Mouse (Mus musculus): ENCODE data around the gene Wwox.

The Wwox gene

DNA sequence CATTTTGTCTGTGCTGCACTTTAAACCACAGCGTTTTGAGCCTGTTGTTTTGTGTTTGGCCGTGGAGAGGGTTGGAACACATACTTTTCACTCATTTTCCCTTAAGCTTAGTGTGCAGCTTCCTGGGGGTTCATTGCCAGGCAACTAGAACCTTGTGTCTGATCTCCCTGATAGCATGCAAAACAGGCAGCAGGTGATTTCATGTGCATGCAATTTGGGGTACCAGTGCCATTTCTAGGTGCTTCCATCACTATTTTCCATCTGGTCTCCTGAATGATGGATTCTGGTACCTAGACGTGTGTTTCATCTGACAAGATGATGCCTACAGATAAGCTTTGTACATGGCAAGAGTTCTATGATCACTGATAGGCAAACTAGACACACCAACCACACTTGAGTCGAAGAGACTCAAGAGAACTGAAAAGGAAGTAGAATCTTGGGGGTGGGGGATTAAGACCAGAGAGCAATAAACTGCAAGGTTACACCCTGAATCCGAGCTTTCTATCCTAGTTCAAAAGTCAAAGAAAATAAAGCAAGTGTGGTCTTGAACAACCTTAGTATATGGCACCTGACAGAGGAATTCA, 951.6 kb downstream of the Wwox start:
- DNase-seq = no peak

DNA sequence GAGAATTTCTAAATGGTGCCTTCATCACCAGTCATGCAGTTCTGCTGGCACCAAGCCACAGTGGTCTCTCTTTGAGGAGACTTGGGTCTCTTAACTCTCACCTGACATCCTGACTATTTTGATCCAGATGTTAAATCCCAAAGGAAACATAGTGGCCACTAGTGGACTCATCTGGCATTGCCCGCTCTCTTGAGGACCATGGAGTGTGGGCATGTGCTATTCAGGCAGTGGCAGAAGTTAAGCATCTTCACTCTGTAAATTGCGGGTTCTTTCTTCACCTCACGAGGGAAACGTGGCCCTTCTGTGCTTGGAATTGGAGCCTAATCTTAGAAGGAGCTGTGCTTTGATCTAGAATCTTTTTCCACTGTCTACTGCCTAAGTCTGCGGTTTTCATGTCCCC, 956.4 kb downstream of the Wwox start:
- DNase-seq = peak; percentile 16

DNA sequence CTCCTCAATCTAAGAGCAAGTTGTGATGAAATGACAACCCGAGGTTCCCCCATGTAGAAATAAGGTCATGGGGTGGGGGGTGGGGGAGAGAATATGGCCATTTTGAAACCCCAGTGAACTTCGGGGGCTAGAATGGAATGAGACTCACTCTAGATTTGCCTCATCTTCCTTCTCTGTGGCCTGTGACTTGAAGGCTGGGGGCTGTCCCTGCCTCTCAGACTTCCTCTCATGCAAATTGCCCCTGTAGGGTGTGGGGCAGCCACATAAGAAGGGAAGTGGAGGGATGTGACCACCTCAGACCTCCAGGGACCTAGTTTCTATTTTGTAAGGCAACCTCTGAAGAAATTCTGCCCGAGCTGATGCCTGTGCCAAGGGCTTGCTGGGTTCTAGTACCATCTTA, 958.5 kb downstream of the Wwox start:
- DNase-seq = no peak

DNA sequence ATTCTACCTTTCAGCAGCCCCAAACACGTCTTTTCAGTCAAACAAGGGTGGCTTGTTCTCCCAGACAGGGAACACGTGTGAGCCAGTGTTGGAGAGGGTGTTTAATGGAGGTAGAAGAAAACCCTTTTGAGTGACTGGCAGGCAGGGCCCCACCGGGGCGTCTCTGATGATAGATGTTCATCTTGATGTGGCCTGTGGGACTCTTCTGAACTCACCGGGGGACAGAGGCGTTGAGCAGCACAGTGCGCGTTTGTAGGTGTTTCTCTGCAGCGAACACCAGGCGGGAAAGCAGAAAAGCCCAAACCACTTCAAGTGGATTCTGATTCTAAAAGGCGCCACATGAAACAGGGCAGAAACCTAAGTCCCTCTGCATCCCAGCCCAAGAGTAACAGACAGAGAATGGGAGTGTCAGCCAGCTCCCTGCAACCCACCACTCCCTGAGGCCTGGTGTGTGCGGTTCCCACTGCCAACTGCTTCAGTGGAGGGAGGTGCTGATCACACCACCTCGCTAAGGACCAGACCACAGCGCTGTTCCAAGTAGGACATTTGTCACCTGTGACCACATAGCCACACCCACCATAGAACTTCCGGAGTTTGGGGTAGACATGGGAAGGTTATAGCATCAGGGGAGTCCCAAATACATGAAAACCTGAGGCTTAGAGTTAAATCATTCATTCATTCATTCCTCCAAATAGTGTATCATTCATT, 960.7 kb downstream of the Wwox start:
- DNase-seq = no peak
